Mouse (Mus musculus) liver, embryonic 13.5 days (tissue): ENCODE measurements at regions not wholly inside any gene's neighbourhood (a gene's known extent, or its start where the extent isn't known, plus 50 kb on each side); places are given as distances from the start of the nearest gene placed in this dataset.

Source experiments
- ATAC-seq: fragments of 200-750 bp; cut with Nextera tagmentation; 2 replicates; pipeline ENCODE4 v1.8.0; 2017; ENCODE audit warnings: low read depth, mild to moderate bottlenecking, moderate number of reproducible peaks, moderate library complexity
- DNase-seq: peaks from one replicate; pipeline ENCODE4 v3.0.0; 2022
- H3K27ac ChIP-seq: fragments of 300-500 bp; sonication (generic); 2 replicates; pipeline ENCODE4 v1.5.1; 2015; ENCODE audit warnings: moderate library complexity, mild to moderate bottlenecking, inconsistent platforms
- H3K27me3 ChIP-seq: fragments of 300-500 bp; sonication (generic); 2 replicates; pipeline ENCODE4 v1.6.1; 2015; ENCODE audit warnings: mild to moderate bottlenecking, inconsistent platforms
- H3K36me3 ChIP-seq: fragments of 300-500 bp; sonication (generic); 2 replicates; pipeline ENCODE4 v1.6.1; 2015; ENCODE audit warnings: mild to moderate bottlenecking, inconsistent platforms
- H3K4me1 ChIP-seq: fragments of 300-500 bp; sonication (generic); replicated peaks from 2 replicates; pipeline ENCODE4 v1.6.1; 2015; ENCODE audit warnings: inconsistent platforms
- H3K4me2 ChIP-seq: fragments of 300-500 bp; sonication (generic); 2 replicates; pipeline ENCODE4 v1.6.1; 2015; ENCODE audit warnings: inconsistent platforms, mild to moderate bottlenecking, moderate library complexity
- H3K4me3 ChIP-seq: fragments of 300-500 bp; sonication (generic); replicated peaks from 2 replicates; pipeline ENCODE4 v1.5.1; 2015; ENCODE audit warnings: mild to moderate bottlenecking, inconsistent platforms
- H3K9ac ChIP-seq: fragments of 300-500 bp; sonication (generic); 2 replicates; pipeline ENCODE4 v1.6.1; 2015; ENCODE audit warnings: mild to moderate bottlenecking, inconsistent platforms
- H3K9me3 ChIP-seq: fragments of 300-500 bp; sonication (generic); replicated peaks from 2 replicates; pipeline ENCODE4 v1.6.1; 2016; ENCODE audit warnings: inconsistent platforms
- WGBS: fragments of 180-500 bp; shearing (Covaris S2); methylation state at CpG from one replicate; pipeline ENCODE4 v1.1.7; 2015; ENCODE audit not compliant: insufficient replicate concordance; 5-methylcytosine and 5-hydroxymethylcytosine counted together

- Histone ChIP-seq H3K4me3 (no peak overlapping the region), H3K4me1 (no peaks in the 10 kb centered on the region), H3K27ac (no peak overlapping the region), H3K27me3 (no peaks in the 10 kb centered on the region), H3K36me3 (no peaks in the 10 kb centered on the region), H3K9me3 (0 out of 2 replicates have a peak, but pooled peaks cover 10% of the 10 kb centered on the region), H3K9ac (no peak overlapping the region), H3K4me2 (no peak overlapping the region)
- no peak for DNase-seq
- WGBS = 27% methylated on average over 3 of the region's 3 CpGs
- no peak for ATAC-seq
These were observed 156.5 kb downstream of the Dhx35 start for GRCm38 (mm10) chr2:158951061-158951460.

GRCm38 (mm10) chr2:158956888-158957287 lies 162.3 kb downstream of the Dhx35 start:
- Histone ChIP-seq H3K4me3 (no peak overlapping the region), H3K9ac (no peak overlapping the region), H3K27me3 (no peaks in the 10 kb centered on the region), H3K9me3 (0 out of 2 replicates have a peak, but pooled peaks cover 4% of the 10 kb centered on the region), H3K27ac (no peak overlapping the region), H3K4me2 (no peak overlapping the region), H3K4me1 (no peaks in the 10 kb centered on the region), H3K36me3 (no peaks in the 10 kb centered on the region)
- WGBS = 67% methylated on average over 11 of the region's 11 CpGs
- ATAC-seq (no peak), DNase-seq (no peak)

- Histone ChIP-seq H3K27me3 (no peaks in the 10 kb centered on the region), H3K36me3 (no peaks in the 10 kb centered on the region), H3K4me3 (no peak overlapping the region), H3K9ac (no peak overlapping the region), H3K27ac (no peak overlapping the region), H3K4me1 (no peaks in the 10 kb centered on the region), H3K4me2 (no peak overlapping the region), H3K9me3 (no peaks in the 10 kb centered on the region)
- ATAC-seq (no peak), DNase-seq (no peak)
- WGBS = 59% methylated on average over 6 of the region's 6 CpGs
These were observed 170.5 kb downstream of the Dhx35 start for GRCm38 (mm10) chr2:158965003-158965665.

GRCm38 (mm10) chr2:158972178-158972577 lies 177.6 kb downstream of the Dhx35 start:
- no peak for ATAC-seq
- Histone ChIP-seq H3K4me1 (no peaks in the 10 kb centered on the region), H3K27me3 (no peaks in the 10 kb centered on the region), H3K9me3 (no peaks in the 10 kb centered on the region), H3K36me3 (no peaks in the 10 kb centered on the region), H3K4me2 (no peak overlapping the region), H3K9ac (no peak overlapping the region), H3K27ac (no peak overlapping the region), H3K4me3 (no peak overlapping the region)
- DNase-seq = no peak
- 51% methylated on average over 2 of the region's 2 CpGs for WGBS

GRCm38 (mm10) chr2:158985529-158986148 lies 191.0 kb downstream of the Dhx35 start:
- DNase-seq (no peak), ATAC-seq (no peak)
- Histone ChIP-seq H3K4me2 (no peak overlapping the region), H3K4me3 (no peak overlapping the region), H3K36me3 (no peaks in the 10 kb centered on the region), H3K27ac (no peak overlapping the region), H3K27me3 (no peaks in the 10 kb centered on the region), H3K4me1 (no peaks in the 10 kb centered on the region), H3K9ac (no peak overlapping the region), H3K9me3 (0 out of 2 replicates have a peak, but pooled peaks cover 3% of the 10 kb centered on the region)
- 62% methylated on average over 17 of the region's 17 CpGs for WGBS

GRCm38 (mm10) chr2:159002481-159003186 lies 208.0 kb downstream of the Dhx35 start:
- no peak for ATAC-seq
- no peak overlapping the region for H3K27ac ChIP-seq
- WGBS = 50% methylated on average over 17 of the region's 17 CpGs
- no peak for DNase-seq
- no peak overlapping the region for H3K4me3 ChIP-seq
- no peak overlapping the region for H3K4me2 ChIP-seq
- H3K9me3 ChIP-seq = no peaks in the 10 kb centered on the region
- no peaks in the 10 kb centered on the region for H3K36me3 ChIP-seq
- no peaks in the 10 kb centered on the region for H3K27me3 ChIP-seq
- H3K4me1 ChIP-seq = no peaks in the 10 kb centered on the region
- H3K9ac ChIP-seq = no peak overlapping the region

- no peaks in the 10 kb centered on the region for H3K9me3 ChIP-seq
- H3K27me3 ChIP-seq = no peaks in the 10 kb centered on the region
- H3K9ac ChIP-seq = no peak overlapping the region
- no peak for ATAC-seq
- H3K4me3 ChIP-seq = no peak overlapping the region
- H3K4me2 ChIP-seq = no peak overlapping the region
- no peak overlapping the region for H3K27ac ChIP-seq
- no peaks in the 10 kb centered on the region for H3K4me1 ChIP-seq
- no peak for DNase-seq
- no peaks in the 10 kb centered on the region for H3K36me3 ChIP-seq
- WGBS = 71% methylated on average over 4 of the region's 4 CpGs
These were observed 208.5 kb downstream of the Dhx35 start for GRCm38 (mm10) chr2:159003187-159003497.

GRCm38 (mm10) chr2:159004417-159004816 lies 209.8 kb downstream of the Dhx35 start:
- H3K27me3 ChIP-seq = no peaks in the 10 kb centered on the region
- no peak overlapping the region for H3K4me2 ChIP-seq
- H3K27ac ChIP-seq = no peak overlapping the region
- no peak overlapping the region for H3K4me3 ChIP-seq
- no peaks in the 10 kb centered on the region for H3K9me3 ChIP-seq
- H3K36me3 ChIP-seq = no peaks in the 10 kb centered on the region
- no peaks in the 10 kb centered on the region for H3K4me1 ChIP-seq
- 63% methylated on average over 9 of the region's 9 CpGs for WGBS
- ATAC-seq (no peak), DNase-seq (no peak)
- H3K9ac ChIP-seq = no peak overlapping the region

- Histone ChIP-seq H3K9me3 (no peaks in the 10 kb centered on the region), H3K4me3 (no peak overlapping the region), H3K4me2 (no peak overlapping the region), H3K36me3 (no peaks in the 10 kb centered on the region), H3K27ac (no peak overlapping the region), H3K9ac (no peak overlapping the region), H3K4me1 (no peaks in the 10 kb centered on the region), H3K27me3 (no peaks in the 10 kb centered on the region)
- no peak for ATAC-seq
- 53% methylated on average over 4 of the region's 4 CpGs for WGBS
- no peak for DNase-seq
These were observed 218.1 kb downstream of the Dhx35 start for GRCm38 (mm10) chr2:159012725-159013124.

GRCm38 (mm10) chr2:159014553-159014952 lies 219.9 kb downstream of the Dhx35 start:
- ATAC-seq (no peak), DNase-seq (no peak)
- H3K9me3 ChIP-seq = no peaks in the 10 kb centered on the region
- no peak overlapping the region for H3K4me3 ChIP-seq
- H3K36me3 ChIP-seq = no peaks in the 10 kb centered on the region
- WGBS = 65% methylated on average over 8 of the region's 8 CpGs
- H3K27me3 ChIP-seq = no peaks in the 10 kb centered on the region
- H3K4me2 ChIP-seq = no peak overlapping the region
- no peak overlapping the region for H3K9ac ChIP-seq
- no peak overlapping the region for H3K27ac ChIP-seq
- no peaks in the 10 kb centered on the region for H3K4me1 ChIP-seq

- Histone ChIP-seq H3K9me3 (no peaks in the 10 kb centered on the region), H3K4me1 (no peaks in the 10 kb centered on the region), H3K4me2 (no peak overlapping the region), H3K36me3 (no peaks in the 10 kb centered on the region), H3K4me3 (no peak overlapping the region), H3K27me3 (no peaks in the 10 kb centered on the region), H3K27ac (no peak overlapping the region), H3K9ac (no peak overlapping the region)
- DNase-seq (no peak), ATAC-seq (no peak)
- WGBS = 40% methylated on average over 4 of the region's 4 CpGs
These were observed 225.4 kb downstream of the Dhx35 start for GRCm38 (mm10) chr2:159019921-159020534.
